Mouse (Mus musculus) olfactory bulb, adult 2 months (tissue): Measurements from ENCODE around the gene Papola.

Source experiments
- CTCF ChIP-seq: fragments of 200-500 bp; IDR thresholded peaks from 2 replicates; pipeline ENCODE4 v1.5.1; 2012; ENCODE audit warnings: low read depth, mild to moderate bottlenecking, low read length, moderate library complexity; ENCODE audit not compliant: insufficient read depth
- POLR2A ChIP-seq: fragments of 200-500 bp; IDR thresholded peaks from 2 replicates; pipeline ENCODE4 v1.6.1; 2012; ENCODE audit warnings: mild to moderate bottlenecking, low read depth, low read length, moderate library complexity; ENCODE audit not compliant: insufficient read depth

DNA sequence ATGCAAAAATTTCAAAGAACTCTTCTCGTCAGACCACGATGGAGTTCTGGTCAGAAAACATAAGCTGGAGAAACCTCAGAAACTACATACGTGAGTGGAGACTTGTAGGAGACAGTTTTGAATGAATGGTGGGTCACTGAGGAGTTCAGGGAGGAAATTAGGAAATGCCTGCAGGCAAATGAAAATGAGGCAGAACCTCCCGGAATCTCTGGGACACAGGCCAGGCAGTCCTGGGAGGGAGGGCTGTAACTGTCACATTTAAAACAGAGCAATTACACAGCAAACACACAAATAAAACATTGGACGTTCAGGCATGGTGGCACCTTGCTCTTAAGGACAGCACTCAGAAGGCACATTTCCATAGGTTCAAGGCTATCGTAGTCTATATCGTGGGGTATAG lies 9.6 kb upstream of the Papola start:
- no peak for TF ChIP-seq CTCF
- TF ChIP-seq POLR2A = no peak
